Mouse (Mus musculus) cerebellum, adult 2 months (tissue): ENCODE measurements around the gene Slc39a10.

ENCODE experiments used
- CTCF ChIP-seq: fragments of 200-500 bp; IDR thresholded peaks from 2 replicates; pipeline ENCODE4 v1.5.1; 2011; ENCODE audit warnings: low read depth, mild to moderate bottlenecking, control low read depth, low read length, moderate library complexity, borderline replicate concordance; ENCODE audit not compliant: insufficient read depth
- POLR2A ChIP-seq: fragments of 200-500 bp; IDR thresholded peaks from 2 replicates; pipeline ENCODE4 v1.6.1; 2011; ENCODE audit warnings: low read length, control low read depth, borderline replicate concordance; ENCODE audit not compliant: insufficient read depth

- TF ChIP-seq POLR2A = no peak
- TF ChIP-seq CTCF = no peak
Measured at GRCm38 (mm10) chr1:46887908-46888307, 4.7 kb downstream of the Slc39a10 start.
